Mouse (Mus musculus): ENCODE measurements around the gene Osmr.

DNA sequence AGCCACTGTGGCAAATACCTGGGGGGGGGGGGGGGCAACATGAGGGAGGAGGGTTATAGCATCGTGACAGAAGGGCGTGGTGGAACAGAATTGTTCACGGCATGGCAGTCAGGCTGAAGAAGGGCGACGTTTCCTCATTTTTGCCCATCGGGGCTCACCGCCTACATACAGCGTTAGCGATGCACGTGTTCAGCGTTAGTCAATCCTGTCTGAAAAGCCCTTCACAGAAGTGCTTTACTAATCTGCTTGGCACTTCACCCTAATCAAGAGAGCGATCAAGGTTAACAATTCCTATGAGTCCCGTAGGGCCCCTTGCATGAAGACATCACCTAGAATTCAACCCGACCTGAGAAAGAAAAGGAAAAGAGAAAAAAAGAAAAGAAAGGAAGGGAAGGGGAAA is 34.3 kb upstream of the Osmr start:
- TF ChIP-seq CTCF (IDR thresholded peaks at IDR 0.05; ENCODE audit: low read depth, low read length) (no peak), POLR2A (IDR thresholded peaks at IDR 0.05; ENCODE audit: borderline replicate concordance, low read depth, low read length) (no peak)

Measured in bone marrow macrophage, adult 2 months (primary cell).